Mouse (Mus musculus): ENCODE results near the gene Atxn10.

DNA sequence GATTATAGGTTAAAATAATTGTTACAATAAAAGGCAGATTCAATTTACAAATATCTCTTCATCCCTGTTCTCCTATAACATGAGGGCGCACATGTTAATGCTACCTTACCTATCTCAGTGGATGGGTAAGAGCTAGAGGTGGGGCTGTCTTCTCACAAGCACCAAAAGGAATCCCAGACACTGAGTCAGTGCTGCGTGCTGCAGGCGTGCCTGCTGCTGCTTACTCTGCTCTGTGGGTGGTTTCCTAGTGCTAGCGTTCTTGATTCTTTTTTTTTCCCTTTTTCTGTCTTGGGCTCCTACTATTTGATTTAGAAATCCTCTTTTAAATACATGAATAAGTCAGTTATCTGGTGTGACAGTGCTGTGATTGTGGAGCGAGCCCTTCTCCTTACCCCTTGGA, 30.9 kb downstream of the Atxn10 start:
- TF ChIP-seq CTCF (IDR thresholded peaks at IDR 0.05; ENCODE audit: low read depth) = no peak
- no peak for TF ChIP-seq EP300 (IDR thresholded peaks at IDR 0.05; ENCODE audit: low read depth)

All from heart, postnatal 0 days (tissue).